Comparison of ENCODE assay signal across 9 mouse cellular contexts in genomic region chr13:35994067-35994466, GRCm38 (mm10). TPM values are rescaled to one million over a fixed set of nuclear protein-coding genes. Genes with fewer than 3 reads are reported as not detected.
DNase-seq lines count a peak whose midpoint lies in the region; ATAC-seq and TF ChIP-seq lines count a peak whose summit lies in the region.
"Had no signal": no experiment of that assay in that cellular context is flagged by ENCODE, and none has a peak within 500 bp of the region (broad histone marks: within the 10 kb centered on the region; RNA-seq: fewer than 3 reads in every experiment).

No protein-coding gene starts in this region.

- ATAC-seq in midbrain, postnatal 0 days (ENCODE audit: low FRiP score) = no peak
- no peak for ATAC-seq in midbrain, embryonic 15.5 days (replicated peaks)

- no peak overlapping the region for H3K9ac ChIP-seq in midbrain, postnatal 0 days (replicated peaks; ENCODE audit: low read length, poor library complexity, severe bottlenecking)
- H3K9ac ChIP-seq in midbrain, embryonic 15.5 days = no peak overlapping the region

- intact Hi-C loops in heart, postnatal 36 days (cut with DNase I) = no loop called here

- no peaks in the 10 kb centered on the region for H3K36me3 ChIP-seq in midbrain, postnatal 0 days (ENCODE audit: insufficient read depth, low read length)
- no peaks in the 10 kb centered on the region for H3K36me3 ChIP-seq in midbrain, embryonic 15.5 days (replicated peaks)
- H3K36me3 ChIP-seq in thymus, adult 2 months (ENCODE audit: control insufficient read depth, insufficient read depth, low read length) = no peaks in the 10 kb centered on the region
- no peaks in the 10 kb centered on the region for H3K36me3 ChIP-seq in midbrain, embryonic 10.5 days

- H3K4me1 ChIP-seq in midbrain, postnatal 0 days (ENCODE audit: insufficient read depth, low read length) = no peaks in the 10 kb centered on the region
- H3K4me1 ChIP-seq in midbrain, embryonic 15.5 days = no peaks in the 10 kb centered on the region
- no peaks in the 10 kb centered on the region for H3K4me1 ChIP-seq in thymus, adult 2 months (replicated peaks; ENCODE audit: control insufficient read depth, insufficient read depth, low read length)
- H3K4me1 ChIP-seq in midbrain, embryonic 10.5 days = peaks cover 16% of the 10 kb centered on the region

- H3K4me2 ChIP-seq in midbrain, postnatal 0 days (ENCODE audit: low read depth, low read length, poor library complexity, severe bottlenecking) = no peak overlapping the region
- H3K4me2 ChIP-seq in midbrain, embryonic 15.5 days = no peak overlapping the region

- H3K27ac ChIP-seq in midbrain, postnatal 0 days (ENCODE audit: low read depth, low read length) = no peak overlapping the region
- no peak overlapping the region for H3K27ac ChIP-seq in midbrain, embryonic 15.5 days
- H3K27ac ChIP-seq in thymus, adult 2 months (ENCODE audit: control insufficient read depth, insufficient read depth, low read length) = no peak overlapping the region
- no peak overlapping the region for H3K27ac ChIP-seq in midbrain, embryonic 10.5 days (replicated peaks)

- peak; percentile 56 for DNase-seq in midbrain, postnatal 0 days (ENCODE audit: low spot score)
- peak; percentile 38 to 53 for DNase-seq in frontal cortex, postnatal 14 days (ENCODE audit: low spot score in 2 of 2)
- peak; percentile 79 to 84 for DNase-seq in heart, postnatal 36 days
- peak; percentile 31 to 68 for DNase-seq in left cerebral cortex, adult 8-10 months (ENCODE audit: low spot score in 2 of 2)
- DNase-seq in right cerebral cortex, adult 2 months (ENCODE audit: low spot score in 2 of 2) = peak; percentile 58 to 70
- no peak for DNase-seq in thymus, adult 2 months
- DNase-seq in midbrain, embryonic 10.5 days (ENCODE audit: low spot score) = no peak

- 81% methylated on average over 8 of the region's 8 CpGs for WGBS in midbrain, postnatal 0 days
- WGBS in midbrain, embryonic 15.5 days = 78% methylated on average over 8 of the region's 8 CpGs
- 93% methylated on average over 8 of the region's 8 CpGs for WGBS in thymus, adult 2 months
- WGBS in midbrain, embryonic 10.5 days = 95% methylated on average over 8 of the region's 8 CpGs

- no peak for TF ChIP-seq CTCF in midbrain, postnatal 0 days (IDR thresholded peaks at IDR 0.05)
- no peak for TF ChIP-seq CTCF in thymus, adult 2 months (IDR thresholded peaks at IDR 0.05; ENCODE audit: borderline replicate concordance, control insufficient read depth, extremely low read depth, insufficient read depth, low read length, poor library complexity)

- no peaks in the 10 kb centered on the region for H3K9me3 ChIP-seq in midbrain, postnatal 0 days (ENCODE audit: low read length)
- H3K9me3 ChIP-seq in midbrain, embryonic 15.5 days = no peaks in the 10 kb centered on the region
- no peaks in the 10 kb centered on the region for H3K9me3 ChIP-seq in midbrain, embryonic 10.5 days (replicated peaks)

- no peaks in the 10 kb centered on the region for H3K27me3 ChIP-seq in midbrain, postnatal 0 days (ENCODE audit: insufficient read depth, low read length)
- no peaks in the 10 kb centered on the region for H3K27me3 ChIP-seq in midbrain, embryonic 15.5 days (replicated peaks)
- no peaks in the 10 kb centered on the region for H3K27me3 ChIP-seq in thymus, adult 2 months (ENCODE audit: control insufficient read depth, insufficient read depth, low read length)
- H3K27me3 ChIP-seq in midbrain, embryonic 10.5 days (ENCODE audit: low read depth, poor library complexity, severe bottlenecking) = no peaks in the 10 kb centered on the region

- no peak for TF ChIP-seq POLR2A in thymus, adult 2 months (IDR thresholded peaks at IDR 0.05; ENCODE audit: control insufficient read depth, extremely low read depth, insufficient read depth, low read length, poor library complexity)

- no peak overlapping the region for H3K4me3 ChIP-seq in midbrain, postnatal 0 days (ENCODE audit: low read depth, low read length)
- no peak overlapping the region for H3K4me3 ChIP-seq in midbrain, embryonic 15.5 days
- H3K4me3 ChIP-seq in thymus, adult 2 months (ENCODE audit: control insufficient read depth, insufficient read depth, low read length) = no peak overlapping the region
- H3K4me3 ChIP-seq in midbrain, embryonic 10.5 days = no peak overlapping the region

RNA-seq across cellular contexts. Expression of gene Ppp1r3g, which starts 35.4 kb away (rescaled TPM):
- total RNA-seq in midbrain, postnatal 0 days (2014; rRNA removed) = 0.85 and 1.8 TPM in 2 replicates
- 0.58 and 0.70 TPM in 2 replicates for polyA plus RNA-seq in midbrain, postnatal 0 days (2015; fragmentation: Nextera tagmentation; extraction: Ambion mirVana)
- polyA plus RNA-seq in midbrain, embryonic 15.5 days (2015; fragmentation: Nextera tagmentation; extraction: Ambion mirVana) = 0.43 and 0.80 TPM in 2 replicates
- under 1 TPM; 0.35 to 0.78 TPM for total RNA-seq in heart, postnatal 36 days (2021)
- total RNA-seq in left cerebral cortex, adult 8-10 months (2022) = 10 to 100 TPM in 3 of 4 experiments, 1 to 10 TPM in 1; 9.9 to 13.5 (median 11.9) TPM
- polyA plus RNA-seq in thymus, adult 2 months (2012; rRNA removed) = 0.19 TPM in 1 of 2 replicates, not detected in the other
- 3.3 and 3.7 TPM in 2 replicates for polyA plus RNA-seq in midbrain, embryonic 10.5 days (2016; fragmentation: Nextera tagmentation; extraction: Ambion mirVana)
- polyA plus RNA-seq: gonadal fat pad, adult 2 months had no signal

Comparison
In these comparisons a context has a peak if more than half of its experiments do, and no peak if none do; other contexts are left out.
1. DNase-seq: peak in midbrain, postnatal 0 days (single experiment), frontal cortex, postnatal 14 days (2 of 2), heart, postnatal 36 days (2 of 2), left cerebral cortex, adult 8-10 months (2 of 2) and right cerebral cortex, adult 2 months (2 of 2); none in thymus, adult 2 months (single experiment) and midbrain, embryonic 10.5 days (single experiment).